Mouse (Mus musculus) G1E (cell line): ENCODE data around the gene Rbm28. TPM values are rescaled to one million over a fixed set of nuclear protein-coding genes. Genes with fewer than 3 reads are reported as not detected.

Source experiments
- ATAC-seq: 2 replicates; pipeline ENCODE4 v1.8.0; 2016; ENCODE audit warnings: mild to moderate bottlenecking; ENCODE audit not compliant: insufficient number of reproducible peaks, poor library complexity, low FRiP score, severe bottlenecking; ENCODE audit errors: extremely low read depth
- DNase-seq: peaks from one replicate; pipeline ENCODE4 v3.0.0; 2012; ENCODE audit warnings: low spot score
- H3K27me3 ChIP-seq: 2 replicates; pipeline ENCODE4 v1.6.1; 2012; ENCODE audit warnings: mild to moderate bottlenecking, low read length, inconsistent platforms; ENCODE audit not compliant: insufficient read depth
- H3K36me3 ChIP-seq: replicated peaks from 2 replicates; pipeline ENCODE3; 2012; ENCODE audit warnings: mild to moderate bottlenecking, inconsistent platforms
- H3K4me1 ChIP-seq: 2 replicates; pipeline ENCODE4 v1.6.1; 2012; ENCODE audit warnings: low read depth, low read length, inconsistent platforms, mixed read lengths; ENCODE audit not compliant: insufficient read depth
- H3K4me3 ChIP-seq: 2 replicates; pipeline ENCODE4 v1.5.1; 2012; ENCODE audit warnings: low read depth, mild to moderate bottlenecking, inconsistent platforms, low read length, moderate library complexity, mixed read lengths
- H3K9me3 ChIP-seq: replicated peaks from 2 replicates; pipeline ENCODE4 v1.6.1; 2012; ENCODE audit warnings: inconsistent platforms
- CTCF ChIP-seq: IDR thresholded peaks from 2 replicates; pipeline ENCODE4 v1.5.1; 2012; ENCODE audit warnings: low read depth, low read length, inconsistent platforms, mixed read lengths
- GATA1 ChIP-seq: IDR thresholded peaks from 2 replicates; pipeline ENCODE4 v1.6.1; 2012; ENCODE audit warnings: borderline replicate concordance, low read length, inconsistent platforms, mixed read lengths
- GATA2 ChIP-seq: IDR thresholded peaks from 2 replicates; pipeline ENCODE4 v1.6.1; 2012; ENCODE audit warnings: low read depth, low read length, inconsistent platforms, borderline replicate concordance
- POLR2AphosphoS5 ChIP-seq: IDR thresholded peaks from 2 replicates; pipeline ENCODE4 v1.6.1; 2012; ENCODE audit warnings: low read depth, low read length, inconsistent platforms; ENCODE audit not compliant: insufficient replicate concordance
- TAL1 ChIP-seq: conservative IDR thresholded peaks from 2 replicates; pipeline ENCODE4 v1.6.1; 2012; ENCODE audit warnings: low read depth, low read length, inconsistent platforms, mixed read lengths
- polyA plus RNA-seq: library from polyadenylated mRNA; stranded (reverse); fragments of >175 nt; gene quantifications from 2 replicates; pipeline ENCODE4 v1.2.3, GENCODE M21; 2012
- total RNA-seq, 2 experiments: library from RNA; stranded (forward) in 1 of 2; stranded (reverse) in 1 of 2; fragments of 200-1000 nt in 1 of 2; fragments of >200 nt in 1 of 2; fragmentation: Nextera tagmentation in 1 of 2; gene quantifications; 2 replicates each; pipeline ENCODE4 v1.2.3; 2014 to 2017

The Rbm28 gene
- total and polyA plus RNA-seq, 3 experiments, result 19.1 to 61.0 (median 59.1) TPM

DNA sequence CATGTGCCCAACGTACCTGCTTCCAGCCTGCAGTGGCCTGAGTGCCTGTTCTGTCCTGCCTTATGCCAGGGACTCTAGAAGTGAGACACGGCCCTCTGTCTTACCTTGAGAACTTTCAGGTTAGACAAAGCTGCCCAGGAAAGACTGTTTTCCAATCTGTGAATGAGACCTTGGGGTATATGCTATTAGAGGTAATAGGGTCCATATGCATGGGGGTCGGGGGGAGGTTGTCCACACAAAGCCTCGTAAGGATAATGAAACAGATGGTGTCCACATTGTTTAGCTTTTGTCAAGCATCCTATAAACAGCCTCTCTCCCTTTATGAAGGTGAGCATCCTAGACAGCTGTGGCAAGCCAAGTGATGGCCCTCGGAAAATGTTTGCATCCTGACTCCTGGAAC is 30.3 kb upstream of the Rbm28 start:
- Histone ChIP-seq H3K9me3 (no peaks in the 10 kb centered on the region), H3K36me3 (no peaks in the 10 kb centered on the region), H3K4me3 (no peak overlapping the region), H3K27me3 (peaks cover 54% of the 10 kb centered on the region), H3K4me1 (peaks cover 21% of the 10 kb centered on the region)
- ATAC-seq (no peak), DNase-seq (no peak)
- no peak for TF ChIP-seq GATA2
- TF ChIP-seq GATA1, result no peak
- TF ChIP-seq CTCF, result no peak
- TF ChIP-seq POLR2AphosphoS5, result no peak
- TF ChIP-seq TAL1, result no peak

DNA sequence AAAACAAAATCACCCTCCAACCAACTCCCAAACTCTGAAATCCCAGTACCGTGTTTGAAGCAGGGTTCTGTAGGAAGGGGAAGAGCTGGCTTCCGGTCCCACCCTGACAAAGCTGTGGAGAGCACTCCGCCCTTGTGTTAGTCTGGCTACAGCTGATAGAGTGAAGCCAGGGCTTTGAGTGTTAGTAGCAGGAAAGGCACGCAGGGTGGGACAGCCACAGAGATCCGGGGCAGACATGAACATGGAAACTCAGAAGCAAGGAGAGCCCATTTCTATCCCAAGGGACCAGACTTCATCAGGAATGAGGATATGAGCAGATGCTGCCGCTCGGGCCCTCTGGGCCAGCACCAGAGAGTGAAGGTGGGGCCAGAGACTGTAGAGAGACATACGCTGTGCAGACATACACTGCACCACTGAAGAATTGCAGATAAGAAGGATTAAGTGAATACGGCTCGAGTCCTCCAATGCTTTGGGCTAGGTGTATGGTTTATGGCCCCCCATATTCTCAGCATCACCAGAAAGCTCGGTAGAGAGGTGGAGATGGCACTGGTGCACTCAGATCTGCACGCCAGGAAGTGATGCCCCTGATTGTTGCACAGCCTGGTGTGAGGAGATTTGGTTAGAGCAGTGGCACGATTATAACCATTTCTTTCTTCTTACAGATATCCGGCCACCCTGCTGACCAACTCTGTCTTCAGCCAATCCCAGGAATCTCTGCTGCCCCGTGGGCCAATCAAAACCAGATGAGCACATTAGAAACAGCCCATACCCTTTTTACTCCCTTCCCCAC is 29.4 kb upstream of the Rbm28 start:
- Histone ChIP-seq H3K27me3 (peaks cover 50% of the 10 kb centered on the region), H3K4me3 (no peak overlapping the region), H3K36me3 (no peaks in the 10 kb centered on the region), H3K9me3 (no peaks in the 10 kb centered on the region), H3K4me1 (peaks cover 22% of the 10 kb centered on the region)
- DNase-seq, result no peak
- ATAC-seq, result no peak
- no peak for TF ChIP-seq POLR2AphosphoS5
- no peak for TF ChIP-seq TAL1
- no peak for TF ChIP-seq GATA1
- TF ChIP-seq GATA2, result no peak
- no peak for TF ChIP-seq CTCF

DNA sequence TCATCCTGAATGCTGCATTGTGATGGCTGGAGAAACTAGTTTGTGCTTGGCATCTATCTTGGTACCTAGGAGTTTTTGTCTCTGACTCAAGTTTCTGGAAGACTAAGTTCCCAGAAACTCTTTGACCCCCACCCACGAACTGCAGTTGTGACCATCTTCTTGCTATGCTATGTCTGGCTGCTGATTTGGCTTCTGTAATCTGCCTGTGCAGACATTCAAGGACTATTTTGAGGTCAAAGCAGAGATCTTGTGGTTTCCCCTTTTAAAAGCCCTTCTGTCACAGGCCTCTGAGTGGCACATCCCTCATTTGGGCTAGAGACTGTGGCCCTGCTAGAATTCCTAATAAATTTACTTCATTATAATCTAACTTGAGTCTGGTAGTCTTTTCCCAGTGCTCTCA is 23.1 kb upstream of the Rbm28 start:
- H3K4me3 ChIP-seq, result no peak overlapping the region
- ATAC-seq, result no peak

DNA sequence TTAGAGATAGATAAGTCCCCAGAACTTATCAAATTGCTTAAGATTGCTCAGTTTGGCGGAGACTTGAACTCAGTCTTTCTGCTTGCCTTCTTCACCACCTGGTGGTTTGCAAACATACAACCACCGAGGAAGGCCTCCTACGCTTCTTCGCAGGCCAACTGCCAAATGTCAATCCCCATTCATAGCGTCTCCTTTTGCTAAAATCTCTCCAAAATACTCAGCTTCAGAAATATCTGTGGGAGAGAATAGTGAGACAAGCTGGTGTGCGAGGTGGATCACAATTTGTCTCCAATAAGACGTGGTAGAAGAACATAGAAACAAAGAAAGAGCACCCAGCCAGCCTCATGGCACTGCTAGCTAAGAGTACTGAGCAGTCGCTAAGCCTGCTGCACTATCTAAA is 15.0 kb upstream of the Rbm28 start:
- H3K9me3 ChIP-seq, result no peaks in the 10 kb centered on the region; the same call in 1 of the 2 replicates
- ATAC-seq, result no peak
- TF ChIP-seq CTCF, result no peak
- no peak for TF ChIP-seq POLR2AphosphoS5
- TF ChIP-seq TAL1, result no peak
- TF ChIP-seq GATA2, result no peak
- no peak for TF ChIP-seq GATA1
- no peak overlapping the region for H3K4me3 ChIP-seq
- DNase-seq, result no peak
- no peaks in the 10 kb centered on the region; the same call in 1 of the 2 replicates for H3K4me1 ChIP-seq
- peaks cover 44% of the 10 kb centered on the region for H3K27me3 ChIP-seq
- H3K36me3 ChIP-seq, result no peaks in the 10 kb centered on the region

More for the DNA sequence above, 23.1 kb upstream of the Rbm28 start:
- peaks cover 14% of the 10 kb centered on the region for H3K4me1 ChIP-seq
- H3K27me3 ChIP-seq, result peaks cover 19% of the 10 kb centered on the region
- H3K36me3 ChIP-seq, result no peaks in the 10 kb centered on the region
- no peak for DNase-seq
- TF ChIP-seq TAL1 (peak; percentile 38), GATA1 (no peak)
- no peaks in the 10 kb centered on the region for H3K9me3 ChIP-seq

DNA sequence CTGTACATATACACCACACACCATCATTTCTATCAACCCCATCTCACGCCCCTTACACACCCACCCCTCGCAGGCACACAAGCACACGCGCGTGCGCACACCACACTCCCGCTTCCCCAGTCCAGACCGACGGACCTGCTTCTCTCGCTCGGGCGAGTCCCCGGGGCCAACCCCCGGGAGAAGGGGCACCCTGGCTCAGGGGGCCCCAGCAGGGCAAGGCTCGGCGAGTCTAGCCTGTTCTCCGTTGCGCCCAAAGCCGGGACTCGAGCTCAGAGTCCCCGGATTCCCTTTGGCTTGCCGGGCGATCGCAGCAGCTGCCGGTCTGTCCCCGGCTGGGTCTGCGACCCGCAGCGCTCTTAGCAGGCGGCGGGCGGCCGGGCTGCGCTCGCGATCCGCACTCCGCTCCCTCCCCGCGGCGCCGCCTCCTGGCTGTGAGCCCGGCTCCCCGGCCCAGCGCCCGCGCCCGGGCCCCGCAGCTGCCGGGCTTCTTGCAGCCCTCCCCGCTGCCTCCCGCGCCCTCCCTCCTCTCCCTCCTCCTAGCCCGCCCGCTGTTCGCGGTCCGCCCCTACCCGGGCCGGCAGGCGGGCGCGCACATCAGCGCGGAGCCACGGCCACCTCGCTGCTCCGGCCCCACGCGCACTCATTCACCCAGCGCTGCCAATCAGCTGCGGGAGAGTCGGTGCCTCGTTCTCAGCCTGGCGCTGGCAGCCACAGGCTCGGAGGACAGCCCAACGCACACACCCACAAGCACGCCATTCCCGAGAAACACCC is 14.3 kb upstream of the Rbm28 start, which contains the start of gene Prrt4:
TSS of gene Prrt4 (minus strand) at position 697 of the 771 bp plus-strand sequence.
- ATAC-seq, result no peak
- Histone ChIP-seq H3K27me3 (peaks cover 50% of the 10 kb centered on the region), H3K4me3 (no peak within 1 kb of the TSS), H3K9me3 (no peaks in the 10 kb centered on the region; the same call in 1 of the 2 replicates), H3K36me3 (no peaks in the 10 kb centered on the region), H3K4me1 (no peaks in the 10 kb centered on the region; the same call in 1 of the 2 replicates)
- no peak for TF ChIP-seq GATA2
- TF ChIP-seq TAL1, result no peak
- TF ChIP-seq POLR2AphosphoS5, result no peak
- TF ChIP-seq CTCF, result no peak
- TF ChIP-seq GATA1, result no peak
- DNase-seq, result no peak
